Mouse (Mus musculus): ENCODE measurements at regions not wholly inside any gene's neighbourhood (a gene's known extent, or its start where the extent isn't known, plus 50 kb on each side); places are given as distances from the start of the nearest gene placed in this dataset.
A peak's percentile ranks its signal among the peaks of the same experiment; 100 is the strongest.

- ATAC-seq (no peak), DNase-seq (no peak)
- H3K4me1 ChIP-seq (ENCODE audit: insufficient read depth): no peaks in the 10 kb centered on the region
- no peak overlapping the region for H3K27ac ChIP-seq (ENCODE audit: low read depth)
- H3K4me3 ChIP-seq (ENCODE audit: low read depth, low read length): no peak overlapping the region
- no peaks in the 10 kb centered on the region for H3K36me3 ChIP-seq (replicated peaks; ENCODE audit: insufficient read depth, low read length)
- H3K9me3 ChIP-seq (ENCODE audit: low read length): no peaks in the 10 kb centered on the region
- TF ChIP-seq CTCF (IDR thresholded peaks at IDR 0.05; ENCODE audit: low read depth): no peak
- TF ChIP-seq EP300 (IDR thresholded peaks at IDR 0.05; ENCODE audit: low read depth): no peak
- H3K27me3 ChIP-seq (ENCODE audit: insufficient read depth, low read length): no peaks in the 10 kb centered on the region
- H3K4me2 ChIP-seq (ENCODE audit: low read depth, low read length): no peak overlapping the region
- H3K9ac ChIP-seq (replicated peaks): no peak overlapping the region
- WGBS (ENCODE audit: insufficient replicate concordance): 53% methylated on average over 3 of the region's 3 CpGs
Measured at GRCm38 (mm10) chr1:190332001-190332400, 161.5 kb upstream of the Prox1 start.

DNA sequence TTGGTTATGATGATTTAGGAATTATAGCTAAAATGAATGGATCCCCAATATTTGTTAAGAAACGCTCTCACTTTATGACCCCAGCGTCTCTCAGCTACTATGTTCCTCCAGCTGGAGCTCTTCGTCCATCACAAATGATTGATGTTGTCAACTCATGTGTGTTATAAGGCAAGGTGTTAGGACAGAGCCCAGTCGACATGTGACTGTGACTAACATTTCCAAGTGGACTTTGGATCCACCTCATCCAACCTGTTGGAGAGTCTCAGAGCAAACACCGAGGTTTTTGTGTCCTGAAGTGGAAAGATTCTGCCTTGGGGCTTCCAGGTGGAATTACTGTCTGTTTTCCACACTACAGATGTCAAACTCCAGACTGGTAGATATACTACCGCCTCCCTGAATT, 154.0 kb upstream of the Prox1 start:
- H3K4me3 ChIP-seq (ENCODE audit: low read depth, low read length): no peak overlapping the region
- no peaks in the 10 kb centered on the region for H3K4me1 ChIP-seq (ENCODE audit: insufficient read depth)
- 66% methylated on average over 6 of the region's 6 CpGs for WGBS (ENCODE audit: insufficient replicate concordance)
- no peak overlapping the region for H3K27ac ChIP-seq (ENCODE audit: low read depth)
- DNase-seq (no peak), ATAC-seq (peak; percentile 74)
- no peak overlapping the region for H3K9ac ChIP-seq (replicated peaks)
- no peak overlapping the region for H3K4me2 ChIP-seq (ENCODE audit: low read depth, low read length)
- no peak for TF ChIP-seq CTCF (IDR thresholded peaks at IDR 0.05; ENCODE audit: low read depth)
- no peak for TF ChIP-seq EP300 (IDR thresholded peaks at IDR 0.05; ENCODE audit: low read depth)
- no peaks in the 10 kb centered on the region for H3K36me3 ChIP-seq (replicated peaks; ENCODE audit: insufficient read depth, low read length)
- no peaks in the 10 kb centered on the region for H3K27me3 ChIP-seq (ENCODE audit: insufficient read depth, low read length)
- H3K9me3 ChIP-seq (ENCODE audit: low read length): no peaks in the 10 kb centered on the region

DNA sequence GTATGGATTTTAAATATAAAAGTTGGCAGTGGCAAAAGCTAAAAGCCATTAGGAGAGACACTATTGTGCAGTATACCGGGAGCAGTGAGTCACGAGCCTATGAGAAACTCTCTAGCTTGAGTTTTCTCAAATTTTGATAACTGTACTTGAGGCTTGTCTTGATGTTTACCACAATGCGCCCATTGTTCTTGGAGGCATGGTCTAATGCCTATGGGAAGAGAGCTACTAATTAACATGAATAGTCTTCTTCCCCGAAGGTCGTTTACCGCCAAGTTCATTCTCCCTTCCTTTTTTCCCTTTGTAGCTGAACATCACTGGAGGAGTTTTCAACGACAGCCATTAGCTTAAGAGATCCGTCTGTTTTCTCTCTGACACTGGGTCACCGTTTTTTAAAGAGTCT, 153.2 kb upstream of the Prox1 start:
- Histone ChIP-seq H3K4me3 (ENCODE audit: low read depth, low read length) (no peak overlapping the region), H3K36me3 (replicated peaks; ENCODE audit: insufficient read depth, low read length) (no peaks in the 10 kb centered on the region), H3K27ac (ENCODE audit: low read depth) (no peak overlapping the region), H3K4me1 (ENCODE audit: insufficient read depth) (no peaks in the 10 kb centered on the region), H3K4me2 (ENCODE audit: low read depth, low read length) (no peak overlapping the region), H3K9ac (replicated peaks) (no peak overlapping the region), H3K9me3 (ENCODE audit: low read length) (no peaks in the 10 kb centered on the region), H3K27me3 (ENCODE audit: insufficient read depth, low read length) (no peaks in the 10 kb centered on the region)
- TF ChIP-seq CTCF (IDR thresholded peaks at IDR 0.05; ENCODE audit: low read depth) (no peak), EP300 (IDR thresholded peaks at IDR 0.05; ENCODE audit: low read depth) (no peak)
- WGBS (ENCODE audit: insufficient replicate concordance): 82% methylated on average over 9 of the region's 9 CpGs
- ATAC-seq (no peak), DNase-seq (no peak)

DNA sequence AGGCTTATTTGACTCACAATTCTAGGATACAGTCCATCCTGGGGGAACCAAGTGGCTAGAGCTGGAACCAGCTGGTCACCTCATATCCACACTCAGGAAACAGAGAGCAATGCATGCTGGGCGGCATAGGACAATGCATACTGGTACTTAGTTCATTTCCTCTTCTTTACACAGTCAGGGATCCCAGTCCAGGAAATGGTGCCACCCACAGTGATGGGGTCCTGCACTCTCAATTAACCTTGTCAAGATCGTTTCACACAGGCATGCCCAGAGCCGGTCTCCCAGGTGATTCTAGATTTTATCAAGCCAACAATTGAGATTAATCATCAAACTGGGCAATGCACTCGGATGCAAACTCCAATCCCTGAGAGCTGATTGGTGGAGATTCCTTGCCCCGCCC, 145.7 kb upstream of the Prox1 start:
- no peak for TF ChIP-seq EP300 (IDR thresholded peaks at IDR 0.05; ENCODE audit: low read depth)
- no peak for TF ChIP-seq CTCF (IDR thresholded peaks at IDR 0.05; ENCODE audit: low read depth)
- H3K27me3 ChIP-seq (ENCODE audit: insufficient read depth, low read length): no peaks in the 10 kb centered on the region
- no peak for DNase-seq
- H3K9me3 ChIP-seq (ENCODE audit: low read length): no peaks in the 10 kb centered on the region
- H3K27ac ChIP-seq (ENCODE audit: low read depth): no peak overlapping the region
- no peaks in the 10 kb centered on the region for H3K36me3 ChIP-seq (replicated peaks; ENCODE audit: insufficient read depth, low read length)
- no peak overlapping the region for H3K4me3 ChIP-seq (ENCODE audit: low read depth, low read length)
- no peak overlapping the region for H3K9ac ChIP-seq (replicated peaks)
- no peak for ATAC-seq
- 68% methylated on average over 5 of the region's 5 CpGs for WGBS (ENCODE audit: insufficient replicate concordance)
- H3K4me1 ChIP-seq (ENCODE audit: insufficient read depth): no peaks in the 10 kb centered on the region
- no peak overlapping the region for H3K4me2 ChIP-seq (ENCODE audit: low read depth, low read length)

GRCm38 (mm10) chr1:190309831-190310230, 139.3 kb upstream of the Prox1 start:
- no peaks in the 10 kb centered on the region for H3K27me3 ChIP-seq (ENCODE audit: insufficient read depth, low read length)
- no peak overlapping the region for H3K9ac ChIP-seq (replicated peaks)
- H3K36me3 ChIP-seq (replicated peaks; ENCODE audit: insufficient read depth, low read length): no peaks in the 10 kb centered on the region
- no peaks in the 10 kb centered on the region for H3K9me3 ChIP-seq (ENCODE audit: low read length)
- no peak overlapping the region for H3K4me3 ChIP-seq (ENCODE audit: low read depth, low read length)
- 77% methylated on average over 6 of the region's 6 CpGs for WGBS (ENCODE audit: insufficient replicate concordance)
- no peak overlapping the region for H3K4me2 ChIP-seq (ENCODE audit: low read depth, low read length)
- DNase-seq: no peak
- no peaks in the 10 kb centered on the region for H3K4me1 ChIP-seq (ENCODE audit: insufficient read depth)
- no peak for TF ChIP-seq CTCF (IDR thresholded peaks at IDR 0.05; ENCODE audit: low read depth)
- TF ChIP-seq EP300 (IDR thresholded peaks at IDR 0.05; ENCODE audit: low read depth): no peak
- ATAC-seq: no peak
- no peak overlapping the region for H3K27ac ChIP-seq (ENCODE audit: low read depth)

GRCm38 (mm10) chr1:190307751-190308150, 137.2 kb upstream of the Prox1 start:
- TF ChIP-seq EP300 (IDR thresholded peaks at IDR 0.05; ENCODE audit: low read depth) (no peak), CTCF (IDR thresholded peaks at IDR 0.05; ENCODE audit: low read depth) (no peak)
- H3K27ac ChIP-seq (ENCODE audit: low read depth): no peak overlapping the region
- H3K9ac ChIP-seq (replicated peaks): no peak overlapping the region
- H3K4me1 ChIP-seq (ENCODE audit: insufficient read depth): no peaks in the 10 kb centered on the region
- H3K36me3 ChIP-seq (replicated peaks; ENCODE audit: insufficient read depth, low read length): no peaks in the 10 kb centered on the region
- no peaks in the 10 kb centered on the region for H3K27me3 ChIP-seq (ENCODE audit: insufficient read depth, low read length)
- ATAC-seq: no peak
- no peak overlapping the region for H3K4me3 ChIP-seq (ENCODE audit: low read depth, low read length)
- no peaks in the 10 kb centered on the region for H3K9me3 ChIP-seq (ENCODE audit: low read length)
- no peak overlapping the region for H3K4me2 ChIP-seq (ENCODE audit: low read depth, low read length)
- DNase-seq: no peak
- WGBS (ENCODE audit: insufficient replicate concordance): 83% methylated on average over 3 of the region's 3 CpGs

DNA sequence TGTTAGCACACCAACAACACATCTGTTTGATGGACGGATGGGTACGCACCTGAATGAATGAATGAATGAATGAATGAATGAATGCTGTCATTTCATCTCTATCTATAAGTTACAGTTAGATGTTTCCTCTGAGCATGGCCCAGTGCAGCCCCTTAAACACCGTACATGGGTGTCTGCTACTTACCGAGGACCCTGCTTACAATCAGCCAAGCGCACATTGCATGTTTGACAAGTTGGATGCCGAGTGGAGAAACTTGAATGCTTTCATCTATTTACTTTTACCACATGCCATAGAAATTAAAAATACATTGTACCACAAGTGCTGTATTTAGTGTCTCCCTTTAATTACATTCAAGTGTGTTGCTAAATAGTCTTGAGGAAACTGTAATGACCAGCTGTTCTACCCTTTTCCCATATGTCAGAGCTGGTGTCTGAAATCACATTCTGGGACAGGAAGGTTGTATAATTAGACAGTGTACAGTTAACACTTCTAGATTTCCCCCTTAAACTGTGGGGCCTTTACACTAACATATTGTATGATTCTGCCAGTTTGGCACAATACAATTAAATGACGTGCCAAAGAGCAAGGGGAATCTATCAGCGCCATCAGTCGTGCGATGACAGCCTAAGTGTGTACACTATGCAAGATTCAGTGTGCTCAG, 127.3 kb upstream of the Prox1 start:
- Histone ChIP-seq H3K4me3 (ENCODE audit: low read depth, low read length) (no peak overlapping the region), H3K9me3 (ENCODE audit: low read length) (no peaks in the 10 kb centered on the region), H3K36me3 (replicated peaks; ENCODE audit: insufficient read depth, low read length) (no peaks in the 10 kb centered on the region), H3K27ac (ENCODE audit: low read depth) (no peak overlapping the region), H3K27me3 (ENCODE audit: insufficient read depth, low read length) (no peaks in the 10 kb centered on the region), H3K4me1 (ENCODE audit: insufficient read depth) (no peaks in the 10 kb centered on the region), H3K9ac (replicated peaks) (no peak overlapping the region), H3K4me2 (ENCODE audit: low read depth, low read length) (no peak overlapping the region)
- DNase-seq (no peak), ATAC-seq (no peak)
- no peak for TF ChIP-seq EP300 (IDR thresholded peaks at IDR 0.05; ENCODE audit: low read depth)
- no peak for TF ChIP-seq CTCF (IDR thresholded peaks at IDR 0.05; ENCODE audit: low read depth)
- WGBS (ENCODE audit: insufficient replicate concordance): 86% methylated on average over 10 of the region's 10 CpGs

All from liver, postnatal 0 days (tissue).